Mouse (Mus musculus): Measurements from ENCODE around the gene Necab2.

DNA sequence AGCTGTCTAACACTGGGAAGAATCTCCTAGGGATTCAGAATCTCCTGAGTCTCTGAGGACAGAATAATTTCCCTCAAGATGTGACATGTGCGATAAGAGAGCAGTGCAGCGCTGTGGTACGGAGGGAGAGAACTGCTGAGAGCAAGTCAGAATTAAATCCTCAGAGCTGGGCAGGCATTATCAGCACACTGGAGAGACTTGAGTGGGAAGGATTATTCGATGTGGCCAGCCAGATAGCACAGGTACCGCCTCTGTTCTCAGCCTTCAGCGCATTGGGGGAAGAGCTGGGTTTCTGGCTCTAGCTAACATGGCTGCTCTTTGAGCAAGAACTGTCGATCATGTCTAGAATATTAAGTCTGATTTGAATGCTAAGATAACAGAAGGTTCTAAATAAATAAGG, 65.2 kb downstream of the Necab2 start:
- TF ChIP-seq GATA1 (IDR thresholded peaks at IDR 0.05; ENCODE audit: low read length), result no peak
- no peak for TF ChIP-seq TAL1 (IDR thresholded peaks at IDR 0.05; ENCODE audit: low read length)
